Mouse (Mus musculus): ENCODE data around the gene Epb41l1.

Epb41l1 gene

GRCm38 (mm10) chr2:156422631-156423030 lies 1.9 kb downstream of the Epb41l1 start:
- intact Hi-C loops (cut with DNase I): loop anchor here (5.0 kb wide), 1 partner anchor 40 kb away; no protein-coding TSS in a partner anchor

- intact Hi-C loops (cut with DNase I): loop anchor here (5.0 kb wide), 1 partner anchor 39 kb away; no protein-coding TSS in a partner anchor
Observed at GRCm38 (mm10) chr2:156423672-156424071, 3.0 kb downstream of the Epb41l1 start.

GRCm38 (mm10) chr2:156425618-156426017 lies 4.9 kb downstream of the Epb41l1 start:
- intact Hi-C loops (cut with DNase I): no loop called here

- intact Hi-C loops (cut with DNase I): no loop called here
Observed at GRCm38 (mm10) chr2:156426151-156426550, 5.4 kb downstream of the Epb41l1 start.

GRCm38 (mm10) chr2:156429836-156430235 lies 9.1 kb downstream of the Epb41l1 start:
- intact Hi-C loops (cut with DNase I): no loop called here

- intact Hi-C loops (cut with DNase I): no loop called here
Observed at GRCm38 (mm10) chr2:156430326-156430725, 9.6 kb downstream of the Epb41l1 start.

GRCm38 (mm10) chr2:156431409-156431808 lies 10.7 kb downstream of the Epb41l1 start:
- intact Hi-C loops (cut with DNase I): no loop called here

GRCm38 (mm10) chr2:156432086-156432485 lies 11.4 kb downstream of the Epb41l1 start:
- intact Hi-C loops (cut with DNase I): no loop called here

- intact Hi-C loops (cut with DNase I): no loop called here
Observed at GRCm38 (mm10) chr2:156432874-156433868, 12.5 kb downstream of the Epb41l1 start.

- intact Hi-C loops (cut with DNase I): no loop called here
Observed at GRCm38 (mm10) chr2:156437637-156438036, 16.9 kb downstream of the Epb41l1 start.

GRCm38 (mm10) chr2:156439666-156440462 lies 19.2 kb downstream of the Epb41l1 start:
- intact Hi-C loops (cut with DNase I): no loop called here

- intact Hi-C loops (cut with DNase I): no loop called here
Observed at GRCm38 (mm10) chr2:156441909-156442308, 21.2 kb downstream of the Epb41l1 start.

- intact Hi-C loops (cut with DNase I): no loop called here
Observed at GRCm38 (mm10) chr2:156443323-156443722, 22.6 kb downstream of the Epb41l1 start.

GRCm38 (mm10) chr2:156446489-156447035 lies 25.9 kb downstream of the Epb41l1 start:
- intact Hi-C loops (cut with DNase I): no loop called here

- intact Hi-C loops (cut with DNase I): no loop called here
Observed at GRCm38 (mm10) chr2:156447413-156448295, 26.9 kb downstream of the Epb41l1 start.

GRCm38 (mm10) chr2:156451225-156452148 lies 30.8 kb downstream of the Epb41l1 start:
- intact Hi-C loops (cut with DNase I): no loop called here

GRCm38 (mm10) chr2:156452149-156452536 lies 31.4 kb downstream of the Epb41l1 start:
- intact Hi-C loops (cut with DNase I): no loop called here

GRCm38 (mm10) chr2:156453822-156454221 lies 33.1 kb downstream of the Epb41l1 start:
- intact Hi-C loops (cut with DNase I): no loop called here

GRCm38 (mm10) chr2:156455508-156456108 lies 34.9 kb downstream of the Epb41l1 start:
- intact Hi-C loops (cut with DNase I): no loop called here

Data from adrenal gland (tissue).